10 mouse cellular contexts compared by ENCODE assay signal in genomic region chr12:113202008-113202407, GRCm38 (mm10). TPM values are rescaled to one million over a fixed set of nuclear protein-coding genes. Genes with fewer than 3 reads are reported as not detected.
DNase-seq lines count a peak whose midpoint lies in the region.
"Had no signal": no experiment of that assay in that cellular context is flagged by ENCODE, and none has a peak within 500 bp of the region (broad histone marks: within the 10 kb centered on the region; RNA-seq: fewer than 3 reads in every experiment).

No protein-coding gene starts in this region.

- intact Hi-C loops in left cerebral cortex, postnatal 4 days (cut with DNase I), result no loop called here

- peak; percentile 27 for DNase-seq in left cerebral cortex, postnatal 4 days
- DNase-seq in left cerebral cortex, adult 18-20 months (ENCODE audit: low spot score in 2 of 2), result no peak
- DNase-seq in 416B (ENCODE audit: low read depth) (peak; percentile 30), A20 (ENCODE audit: low read depth, low spot score) (peak; percentile 35), ZHBTc4 (ENCODE audit: low read depth, low spot score) (peak; percentile 71)
- no peak for DNase-seq in yolk sac, embryonic 10.5 days (ENCODE audit: low spot score)
- DNase-seq in heart, adult 8-10 months (ENCODE audit: low spot score), result no peak
- DNase-seq: forebrain, postnatal 0 days; gastrocnemius, postnatal 14 days had no signal

RNA-seq across cellular contexts. Expression of gene Tmem121, which starts 16.3 kb away (rescaled TPM):
- total RNA-seq in left cerebral cortex, postnatal 4 days (2021), result 10 to 100 TPM; 37.8 to 40.0 TPM
- total RNA-seq in left cerebral cortex, adult 18-20 months (2021), result 10 to 100 TPM; 25.5 to 27.5 TPM
- total RNA-seq in heart, adult 8-10 months (2022), result under 1 TPM in 2 of 4 experiments, not detected in 2; 0.16 to 0.22 TPM

RNA-seq across cellular contexts. Expression of gene Tedc1, which starts 45.8 kb away (rescaled TPM):
- 1 to 10 TPM; 5.6 to 5.7 TPM for total RNA-seq in left cerebral cortex, postnatal 4 days (2021)
- total RNA-seq in left cerebral cortex, adult 18-20 months (2021), result 1 to 10 TPM in 1 of 2 experiments, under 1 TPM in 1; 1.00 to 1.4 TPM
- total RNA-seq in heart, adult 8-10 months (2022), result under 1 TPM; 0.12 to 0.49 (median 0.33) TPM
- total RNA-seq: gastrocnemius, adult 18-20 months had no signal

RNA-seq across cellular contexts. Expression of gene Crip1, which starts 55.9 kb away (rescaled TPM):
- total RNA-seq in left cerebral cortex, postnatal 4 days (2021), result 10 to 100 TPM; 14.9 to 16.3 TPM
- 10 to 100 TPM; 14.3 to 15.9 TPM for total RNA-seq in left cerebral cortex, adult 18-20 months (2021)
- 100 to 1,000 TPM; 154 to 215 (median 169) TPM for total RNA-seq in heart, adult 8-10 months (2022)

Comparison
In these comparisons a context has a peak if more than half of its experiments do, and no peak if none do; other contexts are left out.
1. DNase-seq: peak in left cerebral cortex, postnatal 4 days (single experiment), 416B (single experiment), A20 (single experiment) and ZHBTc4 (single experiment); none in left cerebral cortex, adult 18-20 months (0 of 2), yolk sac, embryonic 10.5 days (single experiment) and heart, adult 8-10 months (single experiment).
2. RNA of gene Tmem121, which starts 16.3 kb away (total RNA-seq): 37.8 to 40.0 TPM in left cerebral cortex, postnatal 4 days and 25.5 to 27.5 TPM in left cerebral cortex, adult 18-20 months; 0.16 to 0.22 TPM in heart, adult 8-10 months; every median in the first group is over 10 times any median in the second.
3. RNA of gene Crip1, which starts 55.9 kb away (total RNA-seq): 154 to 215 TPM in heart, adult 8-10 months; 14.9 to 16.3 TPM in left cerebral cortex, postnatal 4 days and 14.3 to 15.9 TPM in left cerebral cortex, adult 18-20 months; every median in the first group is over 4 times any median in the second.